Mouse (Mus musculus) heart, postnatal 10 days (tissue): ENCODE measurements around the gene Dusp14. TPM values are rescaled to one million over a fixed set of nuclear protein-coding genes. Genes with fewer than 3 reads are reported as not detected.

ENCODE experiments used
- DNase-seq, 2 experiments: peaks; one replicate each; pipeline ENCODE4 v3.0.0; 2021
- intact Hi-C: fragments of 180-260 bp; cut with DNase I; formaldehyde crosslinking; loops from one replicate; pipeline ENCODE4 v1.15.1; 2025
- total RNA-seq, 2 experiments: library from RNA; stranded (reverse); gene quantifications; 2 replicates each; pipeline ENCODE4 v1.2.3; 2021

Gene Dusp14
- total RNA-seq: under 1 TPM; 0.43 to 0.79 TPM

DNA sequence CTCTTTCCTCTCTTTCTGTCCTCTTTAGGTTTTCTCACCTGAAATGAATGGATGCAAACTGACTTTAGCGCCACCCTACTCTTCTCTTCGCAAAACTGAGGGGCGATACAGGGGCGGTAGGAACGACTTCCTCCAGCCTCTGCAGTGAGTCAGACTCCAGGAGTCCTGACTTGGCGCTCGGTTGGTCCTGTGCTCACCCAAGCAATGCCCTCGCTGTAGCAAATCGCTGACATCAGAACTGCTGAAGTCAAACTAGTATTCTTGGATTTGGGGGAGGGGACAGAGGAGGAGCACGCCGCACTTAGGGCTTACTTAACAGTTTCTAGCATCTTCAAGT, at the start of gene Dusp14:
Gene Dusp14, minus strand, starts transcription at position 228 of the 337 bp plus-strand sequence.
- intact Hi-C loops: loop anchor here (5.0 kb wide), 1 partner anchor 58 kb away; the partner anchor contains the start of genes Acaca and Tada2a
- DNase-seq: no peak

DNA sequence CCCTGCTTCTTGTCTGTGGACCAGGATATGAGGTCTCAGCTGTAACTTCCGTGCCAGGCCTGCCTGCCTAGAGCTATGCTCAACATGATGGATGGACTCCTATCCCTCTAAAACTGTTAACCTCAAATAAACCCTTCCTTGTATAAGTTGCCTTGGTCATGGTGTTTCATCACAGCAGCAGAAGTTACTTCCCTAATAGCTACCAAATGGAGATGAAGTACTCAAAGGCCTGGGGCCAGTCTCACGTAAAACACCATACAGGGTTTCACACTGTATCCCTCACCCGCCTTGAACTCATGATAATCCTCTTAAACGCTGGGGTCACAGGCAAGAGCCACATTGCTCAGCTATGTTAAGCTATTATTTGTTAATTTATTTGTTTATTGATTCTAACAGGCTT, 48.4 kb upstream of the Dusp14 start:
- intact Hi-C loops: no loop called here
- DNase-seq: no peak

- no peak for DNase-seq
- intact Hi-C loops: no loop called here
These were observed 47.2 kb upstream of the Dusp14 start for GRCm38 (mm10) chr11:84116221-84116620.

- intact Hi-C loops: no loop called here
These were observed 46.6 kb upstream of the Dusp14 start for GRCm38 (mm10) chr11:84115646-84116045.

DNA sequence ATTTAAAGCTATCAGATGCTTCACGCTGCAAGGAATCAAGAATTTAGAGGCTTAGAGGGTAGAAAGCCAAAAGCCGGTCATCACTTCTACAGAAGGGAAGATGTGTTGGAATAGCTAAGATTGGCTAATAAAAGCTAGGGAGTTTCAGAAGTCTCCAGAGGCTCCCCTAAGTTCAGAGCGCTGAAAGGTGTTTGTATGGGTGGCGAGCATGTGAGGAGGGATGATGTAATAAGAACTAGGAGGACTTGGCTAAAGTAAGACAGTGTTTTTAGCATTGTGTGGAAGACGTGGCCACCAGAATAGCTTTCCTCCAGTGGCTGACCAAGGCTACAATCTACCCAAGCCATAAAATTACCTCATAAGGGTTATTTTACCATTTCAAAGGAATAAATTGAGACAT, 44.6 kb upstream of the Dusp14 start:
- DNase-seq: no peak
- intact Hi-C loops: no loop called here

More at GRCm38 (mm10) chr11:84115646-84116045, 46.6 kb upstream of the Dusp14 start:
- peak; percentile 52 to 55 for DNase-seq

DNA sequence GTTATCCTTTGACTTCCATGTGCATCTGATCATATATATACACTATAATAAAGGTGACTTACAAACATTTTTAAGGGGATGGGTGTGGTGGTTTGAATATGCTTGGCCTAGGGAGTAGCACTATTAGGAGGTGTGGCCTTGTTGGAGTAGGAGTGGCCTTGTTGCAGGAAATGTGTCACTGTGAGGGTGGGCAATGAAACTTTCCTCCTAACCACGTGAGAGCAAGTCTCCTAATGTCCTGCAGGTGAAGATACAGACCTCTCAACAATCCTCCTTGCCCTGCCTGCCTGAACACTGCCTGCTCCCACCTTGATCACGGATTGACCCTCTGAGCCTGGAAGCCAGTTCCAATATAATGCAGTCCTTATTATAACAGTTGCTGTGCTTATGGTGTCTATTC, 38.1 kb upstream of the Dusp14 start:
- no peak for DNase-seq
- intact Hi-C loops: no loop called here

DNA sequence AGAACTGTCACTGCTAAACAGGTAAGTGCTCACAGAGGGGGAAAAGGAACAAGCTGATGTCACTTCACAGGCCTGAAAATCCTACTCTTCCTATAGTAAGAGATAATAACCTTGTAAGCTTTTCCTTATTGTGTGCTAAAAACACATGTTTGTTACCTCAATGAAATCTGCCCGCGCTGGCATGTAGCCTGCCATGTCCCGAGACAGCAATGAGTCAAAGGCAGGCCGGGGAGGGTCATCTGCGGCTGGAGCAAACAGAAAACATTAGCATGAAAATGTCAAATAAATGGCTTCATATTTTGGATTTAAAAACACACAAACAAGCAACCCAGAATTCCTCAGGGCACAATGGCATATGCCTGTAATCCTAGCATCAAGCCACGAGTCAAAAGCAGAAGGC, 35.0 kb upstream of the Dusp14 start:
- intact Hi-C loops: no loop called here
- no peak for DNase-seq

DNA sequence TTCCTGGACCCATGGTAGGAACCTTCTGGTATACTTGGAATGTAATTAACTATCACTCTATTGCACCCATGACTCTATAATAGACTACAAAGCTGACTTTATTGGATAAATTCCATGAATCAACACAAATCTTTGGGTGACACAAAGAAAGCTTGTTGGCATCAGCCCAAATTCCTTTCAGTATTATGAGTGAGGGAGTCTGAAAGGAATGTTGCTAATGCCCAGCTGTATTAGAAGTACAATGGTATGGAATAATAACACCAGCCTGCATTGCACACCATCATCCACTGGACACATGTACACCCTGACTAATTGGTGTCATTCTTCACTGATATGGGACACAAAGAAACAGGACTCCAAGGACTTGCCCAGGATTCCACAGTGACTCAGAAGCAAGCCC, 32.1 kb upstream of the Dusp14 start:
- intact Hi-C loops: no loop called here
- no peak for DNase-seq

- DNase-seq: no peak
- intact Hi-C loops: no loop called here
These were observed 28.4 kb upstream of the Dusp14 start for GRCm38 (mm10) chr11:84097251-84097998.

- DNase-seq: no peak
- intact Hi-C loops: no loop called here
These were observed 26.0 kb upstream of the Dusp14 start for GRCm38 (mm10) chr11:84095084-84095483.

DNA sequence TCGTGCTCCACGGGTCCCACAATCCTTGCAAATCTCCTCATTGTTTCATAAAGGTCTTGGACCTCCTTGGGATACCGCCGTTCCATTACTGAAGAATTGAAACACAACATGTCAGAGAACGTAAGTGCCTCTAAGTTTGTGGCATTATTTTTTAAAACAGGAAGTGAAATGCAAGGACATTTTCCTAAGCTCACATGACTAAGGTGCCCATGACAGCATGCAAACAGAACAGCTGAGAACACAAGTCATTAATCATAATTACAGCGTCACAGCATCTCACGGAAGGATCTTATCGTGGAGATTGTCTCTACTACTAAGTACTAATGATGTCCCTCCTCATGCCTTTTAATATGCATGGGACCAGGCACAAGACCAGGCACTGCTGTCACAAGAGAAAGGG, 21.5 kb upstream of the Dusp14 start:
- intact Hi-C loops: no loop called here
- no peak for DNase-seq

- intact Hi-C loops: no loop called here
- DNase-seq: no peak
These were observed 12.8 kb upstream of the Dusp14 start for GRCm38 (mm10) chr11:84081901-84082300.

- intact Hi-C loops: no loop called here
These were observed 11.3 kb upstream of the Dusp14 start for GRCm38 (mm10) chr11:84080327-84080726.

DNA sequence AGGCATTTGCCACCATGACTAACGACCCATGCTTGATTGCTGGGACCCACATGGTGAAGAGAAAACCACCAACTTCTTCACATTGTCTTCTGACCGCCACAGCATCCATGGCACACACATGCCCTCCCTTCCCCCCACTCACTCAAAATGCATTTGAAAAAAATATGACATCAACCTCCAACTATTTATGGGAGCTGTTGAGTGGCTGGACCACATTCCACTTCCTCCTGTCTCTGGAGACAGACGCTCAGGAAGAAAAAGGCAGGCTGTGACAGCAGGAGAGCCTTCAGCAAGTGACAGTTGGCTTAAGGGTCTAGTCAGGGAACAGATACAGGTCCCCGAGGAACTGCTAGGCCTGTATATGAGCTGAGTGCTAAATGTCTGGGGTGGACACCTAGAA, 10.8 kb upstream of the Dusp14 start:
- intact Hi-C loops: no loop called here
- DNase-seq: peak in 1 of 2 experiments; percentile 23

More at GRCm38 (mm10) chr11:84080327-84080726, 11.3 kb upstream of the Dusp14 start:
- DNase-seq: no peak

GRCm38 (mm10) chr11:84079361-84079760, 10.3 kb upstream of the Dusp14 start:
- no peak for DNase-seq
- intact Hi-C loops: no loop called here

DNA sequence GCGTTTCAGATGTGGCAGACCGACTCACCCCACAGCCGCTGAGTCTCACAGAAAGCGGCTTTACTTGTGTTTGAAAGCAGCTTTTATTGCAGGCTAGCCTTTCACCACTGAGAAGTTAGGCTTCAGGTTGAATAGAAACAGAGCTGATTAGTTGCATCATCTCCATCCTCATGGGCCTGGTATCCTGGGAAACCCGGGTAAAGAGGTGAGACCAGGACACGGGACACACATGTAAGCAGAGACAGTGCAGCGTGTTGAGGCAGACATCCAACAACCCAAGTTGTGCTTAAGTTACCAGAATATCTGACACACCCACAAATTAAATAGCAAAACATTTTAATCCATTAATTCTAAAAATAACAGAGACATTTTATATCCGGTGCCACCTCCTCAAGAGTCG, 9.5 kb upstream of the Dusp14 start:
- intact Hi-C loops: no loop called here
- DNase-seq: no peak

DNA sequence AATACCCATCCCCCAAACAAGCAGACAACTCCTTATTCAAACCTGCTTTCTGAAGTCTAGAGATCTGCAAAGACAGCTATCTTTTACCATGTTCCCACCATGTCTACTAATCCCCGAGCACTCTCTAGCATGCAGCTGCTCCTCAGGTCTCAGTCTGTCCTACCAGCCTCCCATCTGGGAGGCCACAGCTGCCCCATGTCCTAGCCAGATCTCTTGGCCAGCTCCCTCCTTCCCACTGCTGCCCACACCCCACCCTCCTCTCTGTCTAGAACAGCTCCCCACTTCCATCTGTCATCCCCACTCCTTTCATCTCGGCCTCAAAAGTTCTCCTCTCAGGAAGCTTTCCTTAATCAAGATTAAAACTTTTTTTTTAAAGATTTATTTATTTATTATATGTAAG, 7.9 kb upstream of the Dusp14 start:
- DNase-seq: no peak
- intact Hi-C loops: no loop called here

DNA sequence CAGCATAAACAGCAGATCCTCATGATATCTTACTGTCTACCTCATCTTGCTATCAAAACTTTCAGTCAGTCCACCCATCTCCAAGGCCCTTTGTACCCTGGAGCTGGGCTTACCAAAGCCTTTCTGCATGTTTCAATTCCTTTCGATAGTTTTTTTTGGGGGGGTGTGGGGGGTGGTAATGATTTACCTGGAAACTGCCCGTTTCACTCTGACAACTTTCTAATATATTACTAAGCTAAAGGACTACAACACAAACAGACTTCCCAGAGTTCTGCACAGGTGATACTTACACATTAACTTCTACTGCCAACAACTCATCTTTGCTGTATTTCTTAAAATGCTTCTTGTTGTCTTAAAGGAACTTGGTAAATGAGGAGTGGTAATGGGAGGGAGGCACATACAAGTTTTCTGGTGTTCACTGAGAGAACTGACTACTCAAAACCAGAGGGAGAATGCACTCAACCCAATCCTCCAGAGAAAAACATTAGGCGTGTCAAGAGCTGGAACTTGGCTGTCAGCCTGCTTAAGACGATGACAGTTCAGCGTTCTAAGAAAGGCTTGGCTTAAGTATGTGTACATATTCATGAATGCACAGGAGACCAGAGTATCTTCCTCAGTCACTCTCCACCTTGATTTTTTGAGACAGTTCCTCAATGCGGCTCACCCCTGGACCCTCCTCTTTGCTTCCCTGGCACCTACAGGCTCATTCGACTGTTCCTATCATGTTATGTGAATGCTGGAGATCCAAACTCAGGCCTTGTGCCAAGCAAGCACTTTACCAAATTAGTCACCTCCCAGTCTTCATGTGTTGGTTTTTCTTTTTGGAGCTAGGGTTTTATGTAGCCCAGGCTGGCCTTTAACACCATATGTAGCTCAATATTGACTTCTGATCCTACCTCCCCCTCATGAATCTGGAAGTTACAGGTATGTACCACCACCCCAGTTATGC, 5.0 kb upstream of the Dusp14 start:
- DNase-seq: peak; percentile 22 to 45
- intact Hi-C loops: no loop called here

DNA sequence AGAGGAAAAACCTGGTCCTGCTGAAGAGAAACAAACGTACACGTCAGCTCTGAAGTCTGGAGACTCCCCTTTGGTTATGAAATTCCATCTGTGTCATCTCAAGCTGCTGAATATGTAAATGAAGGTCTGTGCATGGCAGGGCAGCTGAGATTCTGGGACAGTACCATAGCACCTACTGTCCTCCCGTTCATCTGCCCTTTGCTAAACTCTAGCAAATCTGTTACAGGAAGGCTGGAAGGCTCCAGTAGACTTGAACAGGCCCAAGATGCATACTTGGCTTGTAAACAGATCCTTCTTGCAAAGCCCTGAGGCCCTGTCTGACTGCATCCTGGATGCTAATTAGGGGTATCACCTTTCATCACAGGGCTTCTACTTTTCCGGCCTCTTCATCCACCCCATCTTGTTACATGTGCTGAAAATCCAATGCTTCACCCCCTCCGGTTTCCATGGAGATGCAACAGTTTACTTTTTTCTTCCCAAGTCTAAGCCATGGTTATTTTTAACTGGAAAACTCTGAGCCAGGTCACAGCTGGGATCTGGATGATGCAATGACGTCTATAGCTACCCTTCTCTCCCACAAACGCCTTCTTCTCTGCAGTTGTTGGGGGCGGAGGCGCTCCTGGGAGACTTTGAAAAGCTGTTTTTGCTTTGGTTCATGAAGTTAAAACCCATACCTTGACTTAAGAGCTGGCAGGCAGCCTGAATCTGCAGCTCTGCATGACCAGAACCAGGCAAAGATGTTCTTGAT, 4.0 kb upstream of the Dusp14 start:
- intact Hi-C loops: no loop called here
- peak; percentile 59 to 64 for DNase-seq

DNA sequence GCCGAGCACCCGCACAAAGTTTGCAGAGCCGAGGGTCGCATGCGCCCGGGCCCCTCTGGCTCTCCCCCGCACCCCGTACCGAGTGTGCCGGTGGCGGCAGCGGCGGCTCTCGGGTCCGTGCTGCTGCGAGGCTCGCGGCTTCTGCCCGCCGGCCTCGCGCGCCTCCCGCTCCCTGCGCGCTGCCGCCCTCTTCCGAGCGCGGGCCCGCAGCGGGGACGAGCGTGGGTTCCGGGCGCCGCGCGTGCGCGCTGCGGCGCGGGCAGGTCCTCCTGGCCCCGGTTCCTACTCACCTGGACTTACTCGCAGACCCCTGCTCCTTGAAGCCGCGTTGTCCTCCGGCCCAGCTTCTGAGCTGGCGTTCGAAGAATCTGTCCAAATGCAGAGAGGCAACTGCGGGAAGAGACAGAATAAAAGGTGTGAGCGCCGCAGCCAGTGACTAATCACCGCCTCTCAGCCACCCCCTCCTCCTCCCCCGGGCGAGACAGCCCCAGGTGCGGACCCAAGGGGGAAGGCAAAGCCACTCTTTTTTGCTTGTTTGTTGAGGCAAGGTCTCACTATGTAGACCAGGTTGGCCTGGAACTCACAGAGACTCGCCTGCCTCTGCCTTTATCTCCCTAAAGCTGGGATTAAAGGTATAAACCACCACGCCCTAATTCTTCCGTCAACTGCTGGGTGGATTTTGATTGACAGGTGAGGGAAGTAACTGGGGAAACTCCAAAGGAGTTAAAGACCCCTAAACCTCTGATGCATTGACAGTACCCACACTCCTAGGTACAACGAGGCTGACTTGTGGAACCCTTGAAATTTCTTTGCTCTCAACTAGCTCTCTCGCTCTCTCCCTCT, 649 bp downstream of the Dusp14 start:
- intact Hi-C loops: loop anchor here (5.0 kb wide), 1 partner anchor 59 kb away; the partner anchor contains the start of genes Acaca and Tada2a
- DNase-seq: peak; percentile 48 to 56
